Mouse (Mus musculus) CH12F3 (cell line): Measurements from ENCODE around the gene Wdpcp.

Source experiments
- in situ Hi-C: fragments of 300-500 bp; cut with MboI; formaldehyde crosslinking; loops from 2 replicates; pipeline ENCODE4 v1.14.3; 2020; ENCODE audit warnings: low sequenced_read_pairs

Gene Wdpcp

GRCm38 (mm10) chr11:21729961-21730360, 157.9 kb downstream of the Wdpcp start:
- in situ Hi-C loops: no loop called here

- in situ Hi-C loops: no loop called here
Observed at GRCm38 (mm10) chr11:21735272-21735671, 163.2 kb downstream of the Wdpcp start.

- in situ Hi-C loops: no loop called here
Observed at GRCm38 (mm10) chr11:21749487-21749886, 177.5 kb downstream of the Wdpcp start.

- in situ Hi-C loops: no loop called here
Observed at GRCm38 (mm10) chr11:21763201-21763600, 191.2 kb downstream of the Wdpcp start.

- in situ Hi-C loops: no loop called here
Observed at GRCm38 (mm10) chr11:21788831-21789230, 216.8 kb downstream of the Wdpcp start.

GRCm38 (mm10) chr11:21824941-21825340, 252.9 kb downstream of the Wdpcp start:
- in situ Hi-C loops: no loop called here

- in situ Hi-C loops: no loop called here
Observed at GRCm38 (mm10) chr11:21826521-21826920, 254.5 kb downstream of the Wdpcp start.

GRCm38 (mm10) chr11:21847040-21847439, 275.0 kb downstream of the Wdpcp start:
- in situ Hi-C loops: no loop called here

GRCm38 (mm10) chr11:21864000-21864399, 292.0 kb downstream of the Wdpcp start:
- in situ Hi-C loops: no loop called here

GRCm38 (mm10) chr11:21864516-21864915, 292.5 kb downstream of the Wdpcp start:
- in situ Hi-C loops: no loop called here

- in situ Hi-C loops: no loop called here
Observed at GRCm38 (mm10) chr11:21868675-21869074, 296.6 kb downstream of the Wdpcp start.

- in situ Hi-C loops: no loop called here
Observed at GRCm38 (mm10) chr11:21870863-21871262, 298.8 kb downstream of the Wdpcp start.

GRCm38 (mm10) chr11:21871728-21872127, 299.7 kb downstream of the Wdpcp start:
- in situ Hi-C loops: no loop called here

- in situ Hi-C loops: no loop called here
Observed at GRCm38 (mm10) chr11:21875077-21875476, 303.0 kb downstream of the Wdpcp start.

GRCm38 (mm10) chr11:21894696-21895095, 322.7 kb downstream of the Wdpcp start:
- in situ Hi-C loops: no loop called here

- in situ Hi-C loops: no loop called here
Observed at GRCm38 (mm10) chr11:21922531-21922930, 350.5 kb downstream of the Wdpcp start.
